Mouse (Mus musculus) ES-E14 (cell line): ENCODE results near the gene Cct8. TPM values are rescaled to one million over a fixed set of nuclear protein-coding genes. Genes with fewer than 3 reads are reported as not detected.

Experiments
- DNase-seq: peaks from one replicate; pipeline ENCODE4 v3.0.0-alpha.2; 2013; ENCODE audit warnings: low read depth, low spot score
- H3K27ac ChIP-seq: 2 replicates; pipeline ENCODE4 v1.5.1; 2012; ENCODE audit warnings: low read depth, mild to moderate bottlenecking, low read length, moderate library complexity, mixed read lengths; ENCODE audit not compliant: poor library complexity, insufficient read depth, severe bottlenecking
- H3K36me3 ChIP-seq: 2 replicates; pipeline ENCODE4 v1.6.1; 2012; ENCODE audit warnings: mild to moderate bottlenecking, low read length, moderate library complexity, mixed read lengths; ENCODE audit not compliant: control insufficient read depth, poor library complexity, insufficient read depth, severe bottlenecking
- H3K4me1 ChIP-seq, 2 experiments: fragments of 150-350 bp in 1 of 2; sonication (generic) in 1 of 2; 2 replicates each; pipeline ENCODE4 v1.6.1; 2012; ENCODE audit warnings: low read length in 2 of 2, mild to moderate bottlenecking in 1 of 2, mixed read lengths in 1 of 2; ENCODE audit not compliant: control insufficient read depth in 2 of 2, insufficient read depth in 2 of 2, poor library complexity in 1 of 2
- H3K4me3 ChIP-seq, 2 experiments: fragments of 150-350 bp in 1 of 2; sonication (generic) in 1 of 2; 2 replicates each; pipeline ENCODE4 v1.5.1; 2012; ENCODE audit warnings: low read length in 2 of 2, low read depth in 1 of 2, mild to moderate bottlenecking in 1 of 2, mixed read lengths in 1 of 2; ENCODE audit not compliant: insufficient read depth in 1 of 2, poor library complexity in 1 of 2, severe bottlenecking in 1 of 2
- H3K9ac ChIP-seq: 2 replicates; pipeline ENCODE4 v1.6.1; 2012; ENCODE audit warnings: low read depth, mild to moderate bottlenecking, low read length, mixed read lengths; ENCODE audit not compliant: poor library complexity, insufficient read depth, severe bottlenecking
- H3K9me3 ChIP-seq: fragments of 150-350 bp; sonication (generic); 2 replicates; pipeline ENCODE4 v1.6.1; 2012; ENCODE audit warnings: low read depth, mild to moderate bottlenecking, low read length; ENCODE audit not compliant: control insufficient read depth, insufficient read depth
- CHD2 ChIP-seq: IDR thresholded peaks from 2 replicates; pipeline ENCODE4 v1.6.1; 2014; ENCODE audit warnings: mild to moderate bottlenecking, low read depth, low read length, inconsistent platforms
- HCFC1 ChIP-seq: IDR thresholded peaks from 2 replicates; pipeline ENCODE4 v1.6.1; 2012; ENCODE audit warnings: low read length, inconsistent platforms, borderline replicate concordance; ENCODE audit not compliant: insufficient read depth
- MAFK ChIP-seq: IDR thresholded peaks from 2 replicates; pipeline ENCODE4 v1.6.1; 2014; ENCODE audit warnings: mild to moderate bottlenecking, low read depth, low read length, inconsistent platforms; ENCODE audit not compliant: insufficient read depth
- ZC3H11A ChIP-seq: IDR thresholded peaks from 2 replicates; pipeline ENCODE4 v1.6.1; 2012; ENCODE audit warnings: low read depth, mild to moderate bottlenecking, inconsistent platforms, low read length, borderline replicate concordance
- ZNF384 ChIP-seq: IDR thresholded peaks from 2 replicates; pipeline ENCODE4 v1.6.1; 2012; ENCODE audit warnings: low read depth, low read length, inconsistent platforms
- in situ Hi-C, 2 experiments: fragments of 600-800 bp; cut with MboI; formaldehyde crosslinking; loops; one replicate each; pipeline ENCODE4 v1.15.1; 2025; ENCODE audit warnings: low sequenced_read_pairs in 2 of 2, inconsistent platforms in 1 of 2; ENCODE audit not compliant: unreplicated experiment in 2 of 2
- total RNA-seq: library from RNA; depleted of rRNA; stranded (reverse); fragments of 300-350 nt; gene quantifications from 2 replicates; pipeline ENCODE4 v1.2.3, GENCODE M21; 2012

The Cct8 gene
- total RNA-seq, 1 experiment, result 355 TPM

DNA sequence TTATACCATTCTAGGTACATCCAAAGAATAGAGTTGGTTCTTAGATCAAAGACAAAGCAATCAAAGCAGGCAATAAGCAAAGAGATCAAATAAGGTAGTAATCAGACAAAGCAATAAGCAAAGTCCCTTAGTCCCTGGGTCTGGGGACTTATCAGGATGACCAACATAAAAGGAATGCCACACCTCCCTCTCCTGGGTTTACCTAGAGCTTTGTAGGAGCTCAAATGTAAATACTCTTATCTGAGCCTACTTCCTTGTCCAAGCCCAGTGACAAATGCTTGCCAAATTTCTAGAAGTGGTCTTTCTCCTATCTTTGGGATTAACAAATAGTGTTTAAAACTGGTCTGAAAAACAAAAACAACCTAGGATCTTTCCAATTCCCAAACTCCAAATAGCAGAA lies 52.4 kb downstream of the Cct8 start:
- Histone ChIP-seq H3K4me3 (no peak overlapping the region), H3K9ac (no peak overlapping the region), H3K36me3 (no peaks in the 10 kb centered on the region), H3K27ac (no peak overlapping the region), H3K4me1 (peaks cover 0 to 8% of the 10 kb centered on the region in 2 experiments; a peak in 1 of 4 replicates), H3K9me3 (no peaks in the 10 kb centered on the region)
- no peak for DNase-seq
- no peak for TF ChIP-seq HCFC1
- no peak for TF ChIP-seq MAFK
- no peak for TF ChIP-seq ZNF384
- no peak for TF ChIP-seq ZC3H11A
- no peak for TF ChIP-seq CHD2
- in situ Hi-C loops, result no loop called here

DNA sequence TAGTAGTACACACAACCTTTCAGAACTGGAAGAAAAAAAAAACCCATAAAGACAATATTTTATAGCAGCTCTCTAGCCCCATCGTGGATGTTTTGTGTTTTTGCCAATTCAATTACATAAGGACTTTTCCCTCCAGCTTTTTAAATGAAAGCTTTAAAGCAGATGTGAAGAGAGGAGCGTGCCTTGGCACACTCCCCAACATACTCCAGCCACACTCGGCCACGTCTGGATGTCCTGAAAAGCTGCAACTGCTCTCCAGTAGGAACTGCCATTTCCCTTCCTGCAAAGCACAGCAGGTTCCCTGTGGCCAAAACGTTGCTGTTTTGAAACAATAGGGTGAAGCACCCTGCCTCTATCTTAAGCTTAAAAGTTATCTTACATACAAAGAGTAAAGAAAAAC lies 53.4 kb downstream of the Cct8 start:
- in situ Hi-C loops, result no loop called here
- Histone ChIP-seq H3K4me1 (peaks cover 0 to 8% of the 10 kb centered on the region in 2 experiments; a peak in 1 of 4 replicates), H3K4me3 (no peak overlapping the region), H3K9me3 (no peaks in the 10 kb centered on the region), H3K36me3 (no peaks in the 10 kb centered on the region), H3K9ac (no peak overlapping the region), H3K27ac (no peak overlapping the region)
- TF ChIP-seq ZNF384 (no peak), CHD2 (no peak), HCFC1 (no peak), MAFK (no peak), ZC3H11A (no peak)
- DNase-seq, result no peak

GRCm38 (mm10) chr16:87441089-87441488 lies 54.6 kb downstream of the Cct8 start:
- in situ Hi-C loops, result no loop called here
- H3K27ac ChIP-seq, result no peak overlapping the region; the same call in 1 of the 2 replicates

DNA sequence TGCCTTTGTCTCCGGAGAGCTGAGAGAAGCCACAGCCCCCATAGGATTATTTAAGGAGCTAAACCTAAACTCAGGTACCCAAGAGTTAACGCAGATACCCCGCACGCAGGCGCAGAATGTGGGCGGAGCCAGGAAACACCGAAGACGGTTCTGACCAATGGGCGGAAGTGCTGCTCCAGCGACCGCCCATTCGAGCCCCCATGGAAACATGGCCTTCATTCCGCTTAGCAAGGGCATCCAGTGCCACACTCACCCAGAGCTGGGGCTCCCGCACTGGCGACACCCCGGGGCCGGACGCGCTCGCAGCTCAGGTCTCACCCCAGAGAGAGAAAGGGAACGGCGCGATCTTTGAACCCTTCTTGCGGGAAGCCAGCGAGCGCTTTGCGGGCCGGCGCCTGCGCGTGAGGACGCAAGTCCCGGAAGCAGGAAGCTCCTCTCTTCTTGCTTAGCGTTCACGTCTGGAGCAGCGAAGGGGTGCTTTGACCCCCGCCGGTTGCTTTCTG lies 55.4 kb downstream of the Cct8 start, which contains the start of gene Rwdd2b:
Rwdd2b (minus strand) TSS at position 390 of the 503 bp plus-strand sequence.
- Histone ChIP-seq H3K4me1 (peaks cover 2 to 15% of the 10 kb centered on the region in 2 experiments; a peak in 3 of 4 replicates), H3K27ac (peak within 1 kb of the TSS; percentile 49), H3K9me3 (no peaks in the 10 kb centered on the region), H3K4me3 (peak within 1 kb of the TSS; percentile 90 to 97), H3K36me3 (no peaks in the 10 kb centered on the region), H3K9ac (peak within 1 kb of the TSS; percentile 87)
- no peak for TF ChIP-seq ZNF384
- no peak for TF ChIP-seq MAFK
- no peak for TF ChIP-seq CHD2
- TF ChIP-seq ZC3H11A, result no peak
- TF ChIP-seq HCFC1, result no peak
- peak; percentile 89 for DNase-seq
- in situ Hi-C loops, result no loop called here

More at GRCm38 (mm10) chr16:87441089-87441488, 54.6 kb downstream of the Cct8 start:
- DNase-seq, result no peak
- Histone ChIP-seq H3K4me1 (peaks cover 2 to 13% of the 10 kb centered on the region in 2 experiments; a peak in 2 of 4 replicates), H3K4me3 (peak overlapping the region; percentile 90 to 97), H3K9me3 (no peaks in the 10 kb centered on the region), H3K36me3 (no peaks in the 10 kb centered on the region), H3K9ac (peak overlapping the region; percentile 56)
- no peak for TF ChIP-seq ZC3H11A
- no peak for TF ChIP-seq ZNF384
- no peak for TF ChIP-seq CHD2
- no peak for TF ChIP-seq MAFK
- no peak for TF ChIP-seq HCFC1
